Mouse (Mus musculus): ENCODE results near the gene Coil. TPM values are rescaled to one million over a fixed set of nuclear protein-coding genes. Genes with fewer than 3 reads are reported as not detected.
"Not testable (repeated sequence)": the region's sequence is repeated elsewhere in the genome, so short reads cannot be mapped to it uniquely, and the experiment has no call there.

The Coil gene
- polyA plus RNA-seq, 1 experiment, result 10.9 TPM

DNA sequence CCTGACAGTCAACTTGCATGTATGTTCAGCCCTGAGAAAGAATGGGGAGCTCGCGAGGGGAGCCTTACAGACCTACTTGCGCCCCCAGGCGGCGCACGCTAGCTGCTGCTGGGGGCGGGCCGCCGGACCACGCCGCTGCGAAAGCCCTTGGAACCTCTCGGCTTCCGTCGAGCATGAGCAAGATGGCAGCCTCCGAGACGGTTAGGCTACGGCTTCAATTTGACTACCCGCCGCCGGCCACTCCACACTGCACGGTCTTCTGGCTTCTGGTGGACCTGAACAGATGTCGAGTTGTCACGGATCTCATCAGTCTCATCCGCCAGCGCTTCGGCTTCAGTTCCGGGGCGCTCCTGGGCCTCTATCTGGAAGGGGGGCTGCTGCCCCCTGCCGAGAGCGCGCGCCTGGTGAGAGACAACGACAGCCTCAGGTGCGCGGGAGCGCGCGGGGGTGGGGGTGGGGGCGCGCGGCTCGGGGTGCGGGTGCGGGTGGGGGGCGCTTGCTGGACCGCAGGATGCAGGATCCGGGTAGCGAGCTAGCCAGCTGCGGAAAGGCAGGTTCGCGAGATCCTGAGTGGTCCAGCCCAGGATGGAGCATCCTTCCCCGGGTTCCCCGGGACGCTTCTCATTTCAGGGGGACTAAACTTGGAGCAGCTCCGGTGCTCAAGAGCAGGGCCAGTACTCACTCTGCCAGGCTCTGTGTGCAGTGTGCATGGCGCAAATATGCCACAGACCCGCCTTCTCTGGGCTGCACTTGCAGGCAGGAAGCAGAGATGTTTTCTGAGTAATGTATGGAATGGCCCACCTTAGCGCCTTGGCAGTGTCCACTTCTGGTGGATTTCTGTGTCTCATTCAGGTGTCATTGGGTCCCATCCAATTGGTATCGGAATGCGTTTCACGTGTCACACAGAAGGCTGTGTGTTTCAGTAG is 4.0 kb downstream of the Coil start:
- peak; percentile 91 for DNase-seq (ENCODE audit: low spot score)

- no peak for DNase-seq (ENCODE audit: low spot score)
Observed at GRCm38 (mm10) chr11:88976320-88976719, 6.3 kb downstream of the Coil start.

DNA sequence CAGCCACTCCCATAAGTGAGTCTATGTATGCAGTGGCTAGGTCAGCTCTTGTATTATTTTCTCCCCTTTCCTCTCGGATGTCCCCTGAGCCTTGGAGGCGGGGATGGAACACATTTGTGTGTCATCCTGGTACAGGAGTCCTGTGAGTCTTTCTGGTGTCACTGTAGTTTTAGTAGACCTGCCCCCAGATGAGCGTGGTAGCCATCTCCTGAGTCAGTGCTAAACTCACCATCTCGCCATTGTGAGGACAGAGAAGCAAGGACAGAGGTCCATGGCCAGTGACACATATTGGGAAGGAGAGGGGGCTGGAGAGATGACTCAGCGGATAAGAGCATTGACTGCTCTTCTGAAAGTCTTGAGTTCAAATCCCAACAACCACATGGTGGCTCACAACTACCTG is 7.1 kb downstream of the Coil start:
- no peak for DNase-seq (ENCODE audit: low spot score)

- no peak for DNase-seq (ENCODE audit: low spot score)
Observed at GRCm38 (mm10) chr11:88981337-88981736, 11.3 kb downstream of the Coil start.

DNA sequence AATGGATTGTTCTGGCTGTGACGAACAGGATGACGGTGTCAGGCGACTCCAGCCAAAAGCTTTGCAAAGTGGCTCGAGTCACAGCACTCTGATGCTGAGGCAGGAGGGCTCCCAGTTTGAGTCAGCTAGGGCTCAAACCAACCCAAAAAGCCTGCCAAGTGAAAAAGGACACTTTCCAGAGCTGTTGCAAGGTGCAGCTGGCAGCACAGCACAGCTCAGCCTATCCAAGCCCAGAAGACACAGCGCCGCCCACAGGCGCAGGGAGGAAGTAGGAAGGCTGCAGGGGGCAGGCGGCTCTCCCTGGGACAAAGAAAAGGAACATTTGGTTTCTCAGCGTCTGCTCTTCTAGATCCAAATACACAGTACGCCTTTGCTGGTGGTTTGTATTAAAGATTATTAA is 16.6 kb downstream of the Coil start:
- no peak for DNase-seq (ENCODE audit: low spot score)

DNA sequence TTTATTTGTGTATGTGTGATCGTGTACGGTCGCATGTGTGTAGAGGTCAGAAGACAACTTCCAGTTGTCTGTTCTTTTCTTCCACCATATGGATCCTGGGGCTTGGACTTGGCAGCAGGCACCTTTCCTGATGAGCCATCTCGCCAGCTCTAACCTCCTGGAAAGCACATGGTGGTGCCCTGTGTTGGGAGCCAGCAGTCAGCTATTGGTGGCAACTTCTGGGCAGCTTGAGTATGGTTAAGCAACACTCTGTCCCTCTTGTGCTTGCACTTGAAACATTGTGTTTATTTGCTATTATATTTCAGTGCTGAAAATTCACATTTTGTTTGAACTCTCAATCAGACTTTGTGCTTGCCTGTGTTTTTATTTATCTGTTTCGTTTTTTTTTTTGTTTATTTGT is 18.9 kb downstream of the Coil start:
- DNase-seq (ENCODE audit: low spot score), result no peak

GRCm38 (mm10) chr11:88989530-88989929 is 19.5 kb downstream of the Coil start:
- DNase-seq (ENCODE audit: low spot score), result no peak

DNA sequence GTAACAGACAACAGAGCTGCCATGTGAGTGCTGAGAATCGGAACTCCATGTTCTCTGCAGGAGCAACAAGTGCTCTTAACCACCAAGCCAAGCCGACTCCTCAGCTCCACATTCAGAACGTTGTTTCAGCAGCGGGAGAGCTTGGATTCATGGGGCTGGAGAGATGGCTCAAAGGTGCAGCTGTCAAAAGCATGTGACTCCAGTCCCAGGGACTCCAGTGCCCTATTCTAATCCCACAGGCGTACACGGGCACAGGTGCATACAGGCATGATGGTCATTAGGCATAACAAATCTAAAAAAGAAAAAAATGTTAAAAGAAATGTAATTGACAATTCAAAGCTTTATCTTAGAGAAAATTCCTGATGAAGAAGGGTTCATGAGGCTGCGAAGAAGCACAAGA is 23.1 kb downstream of the Coil start:
- no peak for DNase-seq (ENCODE audit: low spot score)

GRCm38 (mm10) chr11:88993625-88994024 is 23.6 kb downstream of the Coil start:
- no peak for DNase-seq (ENCODE audit: low spot score)

DNA sequence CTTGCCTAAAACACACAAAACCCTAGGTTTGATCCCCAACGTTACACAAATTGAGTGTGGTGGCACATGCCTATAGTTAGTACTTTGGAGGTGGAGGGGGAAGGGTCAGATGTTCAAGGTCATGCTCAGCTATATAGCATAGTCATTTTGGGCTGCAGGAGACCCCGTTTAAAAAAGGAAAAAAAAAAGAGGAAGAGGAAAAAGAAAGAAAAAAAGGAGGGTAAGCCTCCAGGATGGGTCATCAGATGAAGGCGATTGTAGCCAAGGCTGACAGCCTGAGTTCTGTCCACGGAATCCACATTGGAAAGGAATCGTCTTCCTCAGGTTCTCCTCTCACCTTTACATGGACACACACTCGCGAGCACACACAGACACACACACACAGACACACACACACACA is 24.4 kb downstream of the Coil start:
- no peak for DNase-seq (ENCODE audit: low spot score)

GRCm38 (mm10) chr11:88995616-88996015 is 25.6 kb downstream of the Coil start:
- DNase-seq (ENCODE audit: low spot score), result no peak

GRCm38 (mm10) chr11:88996427-88996826 is 26.4 kb downstream of the Coil start:
- no peak for DNase-seq (ENCODE audit: low spot score)

- DNase-seq (ENCODE audit: low spot score), result not testable (repeated sequence)
Observed at GRCm38 (mm10) chr11:88997343-88997742, 27.3 kb downstream of the Coil start.

DNA sequence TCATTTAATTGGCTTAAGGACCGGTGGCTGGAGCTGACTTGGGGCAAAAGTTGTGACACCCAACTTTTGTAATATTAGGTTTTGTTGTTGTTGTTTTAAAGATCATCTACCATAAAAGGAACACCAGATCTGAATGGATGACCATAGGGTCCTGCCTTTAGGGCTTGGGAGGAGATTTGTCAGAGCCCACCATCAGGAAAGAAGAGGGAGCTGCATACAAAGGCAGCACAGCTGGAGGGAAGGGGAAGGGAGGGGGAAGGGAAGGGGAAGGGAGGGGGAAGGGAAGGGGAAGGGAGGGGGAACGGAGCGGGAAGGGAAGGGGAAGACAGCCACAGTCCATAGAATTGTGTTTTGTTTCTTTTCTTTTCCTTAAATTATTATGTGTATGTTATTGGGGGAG is 28.4 kb downstream of the Coil start:
- DNase-seq (ENCODE audit: low spot score), result no peak

- DNase-seq (ENCODE audit: low spot score), result peak; percentile 81
Observed at GRCm38 (mm10) chr11:88998974-88999722, 29.1 kb downstream of the Coil start, which contains the start of gene Trim25. TSS of gene Trim25 (plus strand) at chr11:88999376.

DNA sequence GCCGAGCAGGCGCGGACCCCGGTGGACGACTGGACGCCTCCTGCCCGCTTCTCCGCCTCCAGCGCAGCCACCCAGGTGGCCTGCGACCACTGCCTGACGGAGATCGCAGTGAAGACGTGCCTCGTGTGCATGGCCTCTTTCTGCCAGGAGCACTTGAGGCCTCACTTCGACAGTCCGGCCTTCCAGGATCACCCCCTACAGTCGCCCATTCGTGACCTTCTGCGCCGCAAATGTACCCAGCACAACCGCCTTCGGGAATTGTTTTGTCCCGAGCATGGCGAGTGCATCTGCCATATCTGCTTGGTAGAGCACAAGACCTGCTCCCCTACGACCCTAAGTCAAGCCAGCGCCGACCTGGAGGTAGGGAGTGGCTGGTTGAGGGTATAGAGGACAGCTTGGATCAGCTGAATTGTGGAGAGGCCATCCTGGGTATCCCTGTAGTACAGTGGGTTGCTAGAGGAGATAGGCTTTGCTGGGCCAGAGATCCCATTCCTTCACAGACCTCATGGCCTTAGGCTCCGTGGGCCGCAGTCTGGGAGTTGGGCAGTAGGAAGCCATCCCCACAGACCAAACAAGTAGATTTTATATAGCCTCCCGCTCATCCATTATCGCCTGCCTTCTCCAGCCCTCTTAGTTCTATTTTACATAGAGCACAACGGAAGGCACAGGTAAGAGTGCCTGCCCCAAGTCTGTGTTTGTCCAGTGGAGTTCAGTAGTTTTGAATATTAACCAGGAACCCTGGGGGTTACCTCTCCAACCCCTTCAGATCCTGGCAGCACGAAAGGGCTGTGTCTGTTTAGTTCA is 29.9 kb downstream of the Coil start:
- DNase-seq (ENCODE audit: low spot score), result no peak

- no peak for DNase-seq (ENCODE audit: low spot score)
Observed at GRCm38 (mm10) chr11:89000527-89000819, 30.4 kb downstream of the Coil start.

- no peak for DNase-seq (ENCODE audit: low spot score)
Observed at GRCm38 (mm10) chr11:89001569-89001968, 31.5 kb downstream of the Coil start.

DNA sequence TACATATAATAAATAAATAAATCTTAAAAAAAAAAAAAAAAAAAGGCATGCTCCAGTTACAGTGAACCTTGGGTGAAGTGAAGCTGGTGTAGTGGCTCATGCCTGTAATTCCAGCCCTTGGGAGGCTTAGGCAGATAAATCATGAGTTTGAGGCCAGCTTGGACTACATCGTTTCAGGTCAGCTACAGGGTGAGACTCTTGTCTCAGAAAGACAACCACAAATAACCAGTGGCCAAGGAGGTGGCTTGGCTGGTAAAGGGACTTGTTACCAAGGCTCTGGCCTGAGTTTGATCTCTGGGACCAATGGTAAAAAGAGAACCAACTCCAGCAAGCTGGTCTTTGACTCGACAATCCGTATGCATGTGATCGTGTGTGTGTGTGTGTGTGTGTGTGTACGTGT is 32.0 kb downstream of the Coil start:
- DNase-seq (ENCODE audit: low spot score), result no peak

DNA sequence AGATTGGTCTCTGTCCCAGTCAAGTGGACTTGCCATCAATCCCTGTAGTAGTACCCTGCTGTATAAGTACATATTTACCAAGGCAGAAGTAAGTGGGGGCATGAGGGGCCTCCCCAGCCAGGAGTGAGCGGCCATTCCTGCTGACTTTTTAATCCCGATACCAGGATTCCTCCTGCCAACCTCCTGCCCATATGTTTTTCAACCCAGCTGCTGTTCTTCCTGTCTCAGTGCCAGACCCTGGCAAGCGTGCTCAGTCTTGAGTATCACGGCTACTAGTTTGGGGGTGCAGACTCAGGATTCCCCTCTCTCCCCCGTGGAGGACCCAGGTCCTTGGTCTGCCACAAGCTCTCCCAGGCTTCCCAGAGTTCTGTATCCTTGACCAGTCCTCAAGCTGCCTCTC is 32.6 kb downstream of the Coil start:
- no peak for DNase-seq (ENCODE audit: low spot score)

DNA sequence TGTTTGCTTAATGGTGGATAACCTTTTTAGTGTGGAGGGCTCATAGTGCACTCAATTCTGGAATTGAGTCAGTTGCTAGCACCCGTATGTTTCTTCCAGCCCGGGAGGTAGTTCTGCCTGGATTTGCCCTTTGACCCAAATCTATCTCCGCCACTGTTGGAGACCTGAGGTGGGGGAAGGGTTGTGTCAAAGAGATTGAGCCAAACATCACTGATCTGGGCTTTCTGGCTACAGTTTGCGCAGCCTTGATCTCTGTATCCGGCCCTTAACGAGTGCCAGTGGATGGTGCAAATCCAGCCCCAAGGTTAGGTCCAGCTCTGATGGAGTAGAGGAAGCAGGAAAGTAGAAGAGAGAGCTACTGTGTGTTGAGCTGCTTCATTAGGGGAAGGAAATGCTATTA is 33.0 kb downstream of the Coil start:
- DNase-seq (ENCODE audit: low spot score), result no peak

DNA sequence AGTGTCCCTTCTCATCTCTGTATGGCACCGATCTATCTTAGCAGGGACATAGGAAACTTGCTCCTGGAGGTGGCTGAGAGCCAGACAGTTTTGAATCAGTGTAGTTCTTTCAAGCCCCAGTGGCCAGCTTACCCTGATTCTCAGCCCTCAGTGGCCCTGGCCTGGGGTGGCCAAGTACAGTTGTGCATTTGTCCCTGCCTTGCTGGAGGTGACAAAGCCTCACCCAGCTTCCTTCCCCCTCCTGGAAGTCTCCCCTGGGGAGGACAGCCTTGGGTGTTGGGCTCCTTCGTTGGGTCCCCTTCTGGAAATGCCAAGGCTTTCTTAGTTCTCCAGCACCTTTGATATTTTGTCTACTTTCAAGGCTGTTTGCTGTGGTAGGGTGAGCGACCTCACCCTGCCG is 33.7 kb downstream of the Coil start:
- no peak for DNase-seq (ENCODE audit: low spot score)
